Mouse (Mus musculus): Measurements from ENCODE around the gene Siae.

Siae gene

DNA sequence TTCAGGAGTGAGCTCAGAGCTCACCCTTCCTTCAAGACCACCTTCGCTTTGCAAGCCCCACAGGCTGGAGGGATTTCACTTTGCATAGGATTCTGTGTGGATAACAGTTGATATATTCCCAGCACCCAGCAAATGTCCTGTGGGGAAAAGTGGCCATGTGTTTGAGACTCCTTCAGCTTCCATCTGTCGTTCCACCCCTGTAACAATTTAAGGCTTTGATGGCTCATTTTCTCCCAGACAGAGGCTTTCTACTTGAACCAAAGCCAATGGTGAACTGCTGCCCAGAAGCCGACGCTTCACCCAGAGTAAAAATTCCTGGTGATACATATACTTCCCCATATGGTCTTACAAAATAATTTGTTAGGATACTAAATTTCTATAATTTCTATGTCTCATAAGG is 119.8 kb downstream of the Siae start:
- DNase-seq (ENCODE audit: low spot score in 2 of 2), result peak in 1 of 2 experiments; percentile 25

DNA sequence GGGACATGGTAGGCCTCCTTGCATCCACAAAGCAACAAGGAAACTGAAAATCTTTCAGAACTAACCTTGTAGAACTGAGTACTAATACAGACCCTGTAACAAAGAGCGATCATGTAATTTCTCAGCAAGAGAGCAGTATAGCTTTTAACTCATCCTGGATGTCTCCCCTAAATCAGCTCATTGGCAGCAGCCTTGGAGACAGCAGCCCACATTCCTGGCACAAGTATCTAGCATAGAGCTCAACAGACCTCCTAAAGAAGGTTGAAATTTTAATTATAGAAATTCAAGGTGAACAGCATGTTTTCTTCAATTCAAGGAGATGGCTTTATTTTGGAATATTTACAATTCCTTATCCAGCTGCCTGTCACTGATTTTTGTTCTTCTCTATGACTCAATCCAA is 125.6 kb downstream of the Siae start:
- DNase-seq (ENCODE audit: low spot score in 2 of 2), result no peak

DNA sequence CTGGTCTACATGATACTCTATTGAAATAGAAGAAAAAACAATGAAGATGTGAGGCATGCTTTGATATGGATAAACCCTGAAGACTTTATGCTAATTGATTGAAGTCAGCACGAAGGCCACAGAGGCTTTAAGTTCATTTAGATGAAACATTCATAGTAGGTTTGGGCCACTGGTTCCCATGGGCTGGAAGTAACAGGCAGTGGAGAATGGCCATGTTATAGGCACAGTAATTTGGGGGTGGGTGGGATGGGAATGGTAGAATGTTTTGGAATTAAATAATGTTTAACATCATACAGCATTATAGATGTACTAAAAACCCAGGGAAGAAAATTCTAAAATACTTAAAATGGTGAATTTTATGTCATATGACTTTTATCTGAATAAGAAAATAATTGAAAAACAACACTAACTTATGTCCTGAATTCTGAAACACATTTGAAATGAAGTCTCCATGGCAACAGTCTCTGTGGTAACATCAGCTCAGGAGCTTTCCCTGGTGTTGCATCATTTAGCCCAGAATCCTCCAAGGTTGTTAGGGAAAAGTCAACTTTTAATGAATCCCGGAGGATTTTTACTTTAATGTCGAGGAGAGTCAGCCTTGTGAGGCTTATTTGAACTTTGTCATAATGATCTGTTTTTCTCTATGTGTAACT is 131.9 kb downstream of the Siae start:
- no peak for DNase-seq (ENCODE audit: low spot score in 2 of 2)

DNA sequence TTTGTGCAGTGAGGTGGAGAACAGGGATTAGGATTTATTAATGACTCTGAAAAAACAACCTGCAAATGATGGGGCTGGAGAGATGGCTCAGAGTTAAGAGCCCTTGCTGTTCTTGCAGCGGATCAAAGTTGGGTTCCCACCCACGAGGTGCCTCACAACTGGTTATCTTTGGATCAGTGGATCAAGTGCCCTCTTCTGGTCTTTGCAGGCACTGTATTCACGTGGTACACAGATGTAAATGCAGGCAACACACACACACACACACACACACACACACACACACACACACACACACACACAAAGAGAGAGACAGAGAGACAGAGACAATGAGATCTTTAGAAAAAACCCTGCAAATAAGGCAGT is 132.4 kb downstream of the Siae start:
- no peak for DNase-seq (ENCODE audit: low spot score in 2 of 2)

DNA sequence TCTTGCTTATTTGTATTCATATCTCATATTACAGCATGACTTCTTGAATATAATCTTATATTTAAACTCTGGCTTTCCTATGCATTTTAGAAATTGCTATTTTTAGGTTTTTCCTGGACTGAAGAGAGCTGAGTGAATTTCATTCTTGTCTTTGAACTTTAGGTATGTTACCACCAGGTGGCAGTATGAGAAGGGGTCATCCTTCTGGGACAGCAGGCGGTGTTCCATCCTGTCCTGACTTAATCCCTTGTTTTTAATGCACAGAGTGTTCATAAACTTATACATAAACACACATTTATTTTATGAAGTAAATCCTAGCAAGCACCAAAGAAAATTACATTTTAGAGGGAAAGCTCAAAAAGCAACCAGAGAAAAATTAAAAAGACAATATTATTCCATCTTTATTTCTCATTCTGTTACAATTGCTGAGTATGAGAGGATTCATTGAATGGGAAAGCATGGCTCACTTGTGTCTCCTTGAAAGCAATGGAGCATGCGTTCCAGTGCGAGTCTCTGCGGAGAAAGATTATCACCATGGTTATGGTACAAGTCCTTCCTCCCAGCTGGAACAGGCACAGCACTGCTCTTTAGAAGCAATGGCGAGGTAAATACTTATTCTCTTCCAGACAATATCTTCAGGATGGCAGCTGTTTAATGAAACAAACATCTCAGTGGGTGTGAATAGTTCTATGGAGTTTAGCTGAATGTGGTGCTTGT is 134.6 kb downstream of the Siae start:
- DNase-seq (ENCODE audit: low spot score in 2 of 2), result no peak

All from frontal cortex, postnatal 14 days (tissue).